Mouse (Mus musculus) midbrain, postnatal 0 days (tissue): ENCODE data around the gene Ctnnal1. TPM values are rescaled to one million over a fixed set of nuclear protein-coding genes. Genes with fewer than 3 reads are reported as not detected.
A peak's percentile ranks its signal among the peaks of the same experiment; 100 is the strongest.

Source experiments
- ATAC-seq: fragments of 200-750 bp; cut with Nextera tagmentation; 2 replicates; pipeline ENCODE4 v1.8.0; 2017; ENCODE audit warnings: moderate number of reproducible peaks, mild to moderate bottlenecking, moderate TSS enrichment, moderate library complexity; ENCODE audit not compliant: low FRiP score
- DNase-seq: peaks from one replicate; pipeline ENCODE4 v3.0.0-alpha.2; 2015; ENCODE audit warnings: low spot score
- H3K27ac ChIP-seq: fragments of 300-500 bp; sonication (generic); 2 replicates; pipeline ENCODE4 v1.5.1; 2014; ENCODE audit warnings: low read depth, mild to moderate bottlenecking, low read length, mixed read lengths
- H3K27me3 ChIP-seq: fragments of 300-500 bp; sonication (generic); 2 replicates; pipeline ENCODE4 v1.6.1; 2014; ENCODE audit warnings: low read length, control low read depth, mixed read lengths; ENCODE audit not compliant: insufficient read depth
- H3K36me3 ChIP-seq: fragments of 300-500 bp; sonication (generic); 2 replicates; pipeline ENCODE4 v1.6.1; 2014; ENCODE audit warnings: low read length, control low read depth, mixed read lengths; ENCODE audit not compliant: insufficient read depth
- H3K4me1 ChIP-seq: fragments of 300-500 bp; sonication (generic); 2 replicates; pipeline ENCODE4 v1.6.1; 2014; ENCODE audit warnings: mild to moderate bottlenecking, control low read depth, antibody characterized with exemption, low read length, mixed read lengths; ENCODE audit not compliant: insufficient read depth
- H3K4me2 ChIP-seq: fragments of 300-500 bp; sonication (generic); 2 replicates; pipeline ENCODE4 v1.6.1; 2014; ENCODE audit warnings: low read depth, mild to moderate bottlenecking, low read length, mixed read lengths; ENCODE audit not compliant: poor library complexity, severe bottlenecking
- H3K4me3 ChIP-seq: fragments of 300-500 bp; sonication (generic); 2 replicates; pipeline ENCODE4 v1.5.1; 2014; ENCODE audit warnings: low read depth, mild to moderate bottlenecking, low read length, moderate library complexity
- H3K9ac ChIP-seq: fragments of 300-500 bp; sonication (generic); replicated peaks from 2 replicates; pipeline ENCODE4 v1.6.1; 2014; ENCODE audit warnings: mild to moderate bottlenecking, low read length, moderate library complexity, mixed read lengths; ENCODE audit not compliant: poor library complexity, severe bottlenecking
- H3K9me3 ChIP-seq: fragments of 300-500 bp; sonication (generic); 2 replicates; pipeline ENCODE4 v1.6.1; 2016; ENCODE audit warnings: low read length, control low read depth
- CTCF ChIP-seq: IDR thresholded peaks from 2 replicates; pipeline ENCODE4 v1.5.1; 2016; ENCODE audit warnings: antibody characterized with exemption, mild to moderate bottlenecking
- WGBS: fragments of 180-500 bp; shearing (Covaris S2); extraction: QIAGEN DNeasy Blood & Tissue Kit; methylation state at CpG from one replicate; pipeline ENCODE4 v1.1.7; 2014; 5-methylcytosine and 5-hydroxymethylcytosine counted together
- polyA plus RNA-seq: library from polyadenylated mRNA; unstranded; fragments of >200 nt; fragmentation: Nextera tagmentation; extraction: Ambion mirVana; gene quantifications from 2 replicates; pipeline ENCODE4 v1.2.1, GENCODE M21; 2015
- total RNA-seq: library from RNA; depleted of rRNA; stranded (reverse); fragments of >200 nt; gene quantifications from 2 replicates; pipeline ENCODE4 v1.2.3, GENCODE M21; 2014

Gene Ctnnal1
- total and polyA plus RNA-seq, 2 experiments from 2014 or later, result 8.1 to 13.0 TPM

- peaks cover 33% of the 10 kb centered on the region for H3K36me3 ChIP-seq
- 93% methylated on average over 3 of the region's 3 CpGs for WGBS
These were observed 41.9 kb upstream of the Ctnnal1 start for GRCm38 (mm10) chr4:56906926-56907325.

DNA sequence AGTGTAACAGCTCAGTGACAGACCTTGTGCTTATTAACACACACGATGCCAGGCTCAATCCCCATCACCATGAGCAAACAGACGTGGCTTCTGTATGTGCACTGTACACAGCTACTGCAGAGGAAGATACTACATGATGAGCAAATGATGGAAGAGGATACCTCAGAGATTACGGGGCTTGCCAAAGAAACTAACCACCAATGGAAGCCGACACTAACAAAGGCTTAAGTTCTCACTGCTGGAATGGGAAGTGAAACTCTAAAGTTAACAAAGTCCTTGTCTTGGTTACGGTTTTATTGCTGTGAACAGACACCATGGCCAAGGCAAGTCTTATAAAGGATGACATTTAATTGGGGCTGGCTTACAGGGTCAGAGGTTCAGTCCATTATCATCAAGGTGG, 40.5 kb upstream of the Ctnnal1 start:
- no peak overlapping the region for H3K4me3 ChIP-seq
- DNase-seq (no peak), ATAC-seq (no peak)
- H3K9me3 ChIP-seq, result no peaks in the 10 kb centered on the region
- 91% methylated on average over 5 of the region's 5 CpGs for WGBS
- H3K27ac ChIP-seq, result no peak overlapping the region
- TF ChIP-seq CTCF, result no peak
- no peak overlapping the region for H3K4me2 ChIP-seq
- H3K36me3 ChIP-seq, result peaks cover 27% of the 10 kb centered on the region
- H3K4me1 ChIP-seq, result no peaks in the 10 kb centered on the region
- no peak overlapping the region for H3K9ac ChIP-seq
- no peaks in the 10 kb centered on the region for H3K27me3 ChIP-seq

More at GRCm38 (mm10) chr4:56906926-56907325, 41.9 kb upstream of the Ctnnal1 start:
- H3K9me3 ChIP-seq, result no peaks in the 10 kb centered on the region
- H3K27me3 ChIP-seq, result no peaks in the 10 kb centered on the region
- H3K4me1 ChIP-seq, result no peaks in the 10 kb centered on the region
- no peak overlapping the region for H3K27ac ChIP-seq
- DNase-seq, result no peak
- H3K4me3 ChIP-seq, result no peak overlapping the region
- H3K9ac ChIP-seq, result no peak overlapping the region
- TF ChIP-seq CTCF, result no peak
- ATAC-seq, result no peak
- no peak overlapping the region for H3K4me2 ChIP-seq

GRCm38 (mm10) chr4:56901671-56902070, 36.7 kb upstream of the Ctnnal1 start:
- Histone ChIP-seq H3K4me2 (no peak overlapping the region), H3K9me3 (no peaks in the 10 kb centered on the region), H3K4me1 (no peaks in the 10 kb centered on the region), H3K27me3 (no peaks in the 10 kb centered on the region), H3K9ac (no peak overlapping the region), H3K36me3 (peaks cover 28% of the 10 kb centered on the region), H3K27ac (no peak overlapping the region), H3K4me3 (no peak overlapping the region)
- ATAC-seq, result no peak
- 99% methylated on average over 2 of the region's 2 CpGs for WGBS
- DNase-seq, result no peak
- TF ChIP-seq CTCF, result peak; percentile 48

- Histone ChIP-seq H3K36me3 (peaks cover 28% of the 10 kb centered on the region), H3K4me2 (no peak overlapping the region), H3K4me3 (no peak overlapping the region), H3K4me1 (no peaks in the 10 kb centered on the region), H3K9me3 (no peaks in the 10 kb centered on the region), H3K27me3 (no peaks in the 10 kb centered on the region), H3K9ac (no peak overlapping the region), H3K27ac (no peak overlapping the region)
- 90% methylated on average over 8 of the region's 8 CpGs for WGBS
- ATAC-seq, result no peak
- TF ChIP-seq CTCF, result no peak
- no peak for DNase-seq
These were observed 34.2 kb upstream of the Ctnnal1 start for GRCm38 (mm10) chr4:56899216-56899615.

GRCm38 (mm10) chr4:56897511-56897910, 32.5 kb upstream of the Ctnnal1 start:
- Histone ChIP-seq H3K4me3 (no peak overlapping the region), H3K27me3 (no peaks in the 10 kb centered on the region), H3K9me3 (no peaks in the 10 kb centered on the region), H3K9ac (no peak overlapping the region), H3K4me1 (no peaks in the 10 kb centered on the region), H3K27ac (no peak overlapping the region), H3K4me2 (no peak overlapping the region), H3K36me3 (peaks cover 20% of the 10 kb centered on the region)
- TF ChIP-seq CTCF, result no peak
- DNase-seq, result no peak
- 80% methylated on average over 3 of the region's 3 CpGs for WGBS
- no peak for ATAC-seq

DNA sequence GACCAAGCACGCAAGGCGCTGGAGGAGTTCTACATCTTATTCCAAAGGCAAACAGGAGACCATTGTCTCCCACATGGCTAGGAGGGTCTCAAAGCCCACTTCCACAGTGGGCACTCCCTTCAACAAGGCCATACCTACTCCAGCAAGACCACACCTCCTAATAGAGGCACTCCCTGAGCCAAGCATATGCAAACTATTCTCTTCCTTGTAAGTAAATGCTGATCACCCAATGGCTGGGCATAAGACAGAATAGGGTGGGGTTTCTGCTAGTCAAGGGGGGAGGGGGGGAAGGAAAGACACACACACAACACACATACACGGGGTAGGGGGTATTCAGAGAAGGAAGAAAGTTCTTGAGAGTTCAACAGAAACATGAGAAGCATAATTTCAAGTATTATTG, 29.2 kb upstream of the Ctnnal1 start:
- H3K27ac ChIP-seq, result no peak overlapping the region
- H3K9me3 ChIP-seq, result no peaks in the 10 kb centered on the region
- no peak overlapping the region for H3K4me3 ChIP-seq
- H3K27me3 ChIP-seq, result no peaks in the 10 kb centered on the region
- ATAC-seq, result no peak
- DNase-seq, result no peak
- no peak for TF ChIP-seq CTCF
- H3K4me2 ChIP-seq, result no peak overlapping the region
- WGBS, result 94% methylated on average over 3 of the region's 3 CpGs
- peaks cover 20% of the 10 kb centered on the region for H3K36me3 ChIP-seq
- H3K4me1 ChIP-seq, result no peaks in the 10 kb centered on the region
- H3K9ac ChIP-seq, result no peak overlapping the region
